Mouse (Mus musculus) brain, embryonic 18.5 days (tissue): Measurements from ENCODE around the gene Foxc1.

Experiments used
- DNase-seq: peaks from one replicate; pipeline ENCODE4 v3.0.0-alpha.2; 2012; ENCODE audit warnings: low read depth, low spot score

Gene Foxc1

DNA sequence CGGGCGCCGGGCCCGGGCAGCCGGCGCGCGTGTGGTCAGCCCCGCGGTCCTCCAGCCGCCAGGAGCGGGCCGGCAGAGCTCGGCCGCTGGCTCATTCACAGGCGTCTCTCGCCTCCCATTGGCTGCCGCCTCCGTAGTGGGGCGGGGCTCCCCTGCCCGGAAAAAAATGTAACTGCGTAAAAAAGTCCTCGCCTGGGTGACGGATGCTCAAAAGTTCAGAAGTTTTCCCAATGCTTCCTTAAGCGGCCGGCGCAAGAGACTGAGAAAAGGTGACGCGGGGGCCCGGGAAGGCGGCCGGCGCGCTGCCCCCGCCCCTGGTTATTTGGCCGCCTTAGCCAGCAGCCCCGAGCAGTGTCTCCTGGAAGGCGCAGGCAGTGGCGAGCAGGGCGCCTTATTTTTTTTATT lies at the start of gene Foxc1:
TSS of gene Foxc1 (plus strand) at position 206 of the 405 bp plus-strand sequence.
- DNase-seq: no peak

DNA sequence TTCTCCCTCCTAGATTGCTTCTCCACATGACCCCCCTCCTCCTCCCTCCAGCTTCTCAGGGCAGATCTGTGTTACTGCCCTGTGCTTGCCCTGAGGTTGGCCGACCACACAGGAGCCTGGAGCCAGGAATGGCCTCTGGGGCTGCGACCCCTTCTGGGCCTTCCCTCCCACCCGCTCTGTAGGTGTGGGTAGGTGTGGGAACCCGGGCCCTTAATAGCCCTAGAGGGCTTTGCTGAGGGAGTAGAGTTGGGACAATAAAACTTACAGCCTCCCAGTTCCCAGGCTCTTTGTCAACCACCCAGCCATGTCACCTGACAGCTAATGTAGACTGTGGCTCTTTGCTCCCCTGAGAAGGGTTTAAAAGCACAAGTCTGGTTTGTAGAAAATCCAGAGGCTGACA lies 46.0 kb upstream of the Foxc1 start:
- no peak for DNase-seq

DNA sequence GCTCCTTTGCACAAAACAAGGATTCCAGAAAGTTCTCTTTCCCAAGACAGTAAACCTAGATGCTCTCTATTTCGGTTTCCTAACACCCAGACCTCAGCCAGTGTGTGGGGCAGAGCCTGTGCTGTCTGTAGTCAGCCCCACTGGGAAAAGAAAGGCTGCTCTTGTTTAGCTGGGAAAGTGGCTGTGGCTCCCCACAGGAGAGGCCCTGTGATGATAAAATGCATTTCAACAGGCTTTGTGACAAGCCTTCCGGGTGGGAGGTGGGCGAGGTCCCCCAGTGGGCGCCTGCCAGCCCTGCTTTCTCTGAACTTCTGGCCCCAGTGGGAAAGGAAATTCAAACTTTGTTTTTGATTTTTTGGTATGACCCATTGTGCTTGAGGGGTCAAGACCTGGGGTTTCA lies 45.4 kb upstream of the Foxc1 start:
- no peak for DNase-seq

DNA sequence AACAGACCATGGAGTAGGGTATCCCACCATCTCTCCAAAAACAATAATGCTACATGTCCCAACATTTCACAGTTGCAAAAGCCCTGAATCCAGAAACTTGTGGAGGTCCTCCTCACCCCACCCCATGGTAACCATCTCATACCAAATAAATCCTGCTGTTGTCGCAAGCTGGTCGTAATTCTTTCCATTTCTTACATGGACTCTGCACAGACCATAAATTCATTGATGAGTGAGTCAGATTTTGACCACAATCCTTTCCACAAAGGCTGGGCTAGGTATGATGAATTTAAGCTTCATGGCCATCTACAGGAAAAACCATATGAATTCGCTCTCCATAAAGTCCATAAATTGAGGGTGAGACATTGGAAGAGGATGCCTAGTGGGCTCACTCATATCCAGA lies 42.0 kb upstream of the Foxc1 start:
- no peak for DNase-seq

DNA sequence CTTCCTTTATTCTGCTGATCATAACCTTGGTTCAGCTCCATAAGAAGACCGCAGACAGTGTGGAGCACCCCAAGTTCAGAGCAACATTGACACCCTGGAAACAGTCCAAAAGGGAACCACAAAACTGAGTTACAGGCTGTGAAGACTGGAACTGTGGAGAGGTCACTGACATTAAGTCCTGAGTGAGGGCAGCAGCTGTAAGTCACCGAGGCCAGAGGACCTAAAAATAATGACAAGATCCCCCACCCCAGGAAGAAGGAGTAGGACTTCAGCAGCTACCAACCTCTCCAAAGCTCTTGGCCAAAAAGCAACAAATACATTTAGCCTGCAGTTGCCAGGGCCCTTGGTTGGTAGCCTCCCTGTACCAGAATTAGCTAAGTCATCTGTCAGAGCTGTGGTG lies 40.9 kb upstream of the Foxc1 start:
- no peak for DNase-seq

DNA sequence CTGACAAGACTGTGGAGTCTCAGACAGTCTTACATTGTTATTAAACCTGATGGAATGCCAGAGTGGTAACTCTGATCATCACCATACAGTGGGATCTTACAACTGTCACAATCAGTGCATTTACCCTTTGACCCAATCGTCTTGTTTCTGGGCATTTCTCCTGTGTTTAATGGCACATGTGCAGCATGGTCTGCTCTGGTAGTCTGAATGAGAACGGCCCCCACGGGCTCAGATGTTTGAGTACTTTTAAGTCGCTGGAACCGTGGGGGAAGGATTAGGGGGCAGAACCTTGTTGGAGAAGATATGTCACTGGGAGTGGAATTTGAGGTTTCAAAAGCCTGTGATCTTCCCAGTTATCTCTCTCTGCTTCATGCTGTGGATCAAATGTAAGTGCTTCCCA lies 33.6 kb upstream of the Foxc1 start:
- no peak for DNase-seq

DNA sequence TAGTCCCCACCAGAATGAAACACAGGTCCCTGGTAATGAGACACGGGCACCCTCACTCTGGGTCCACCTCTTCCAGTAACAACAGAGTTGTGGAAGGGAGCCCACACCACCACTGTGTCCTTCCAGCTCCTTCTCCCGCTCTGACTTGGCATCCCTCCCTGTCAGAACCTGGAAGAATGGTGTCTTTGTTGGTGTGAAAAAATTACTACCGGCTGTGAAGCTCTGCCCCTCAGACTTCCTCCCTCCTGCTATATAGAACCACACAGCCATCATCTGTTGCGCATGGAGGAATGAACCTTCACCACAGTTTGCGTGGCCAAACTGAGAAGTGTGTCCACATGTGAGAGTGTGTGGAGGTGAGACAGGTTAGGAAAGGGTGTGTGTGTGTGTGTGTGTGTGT lies 30.7 kb upstream of the Foxc1 start:
- no peak for DNase-seq

DNA sequence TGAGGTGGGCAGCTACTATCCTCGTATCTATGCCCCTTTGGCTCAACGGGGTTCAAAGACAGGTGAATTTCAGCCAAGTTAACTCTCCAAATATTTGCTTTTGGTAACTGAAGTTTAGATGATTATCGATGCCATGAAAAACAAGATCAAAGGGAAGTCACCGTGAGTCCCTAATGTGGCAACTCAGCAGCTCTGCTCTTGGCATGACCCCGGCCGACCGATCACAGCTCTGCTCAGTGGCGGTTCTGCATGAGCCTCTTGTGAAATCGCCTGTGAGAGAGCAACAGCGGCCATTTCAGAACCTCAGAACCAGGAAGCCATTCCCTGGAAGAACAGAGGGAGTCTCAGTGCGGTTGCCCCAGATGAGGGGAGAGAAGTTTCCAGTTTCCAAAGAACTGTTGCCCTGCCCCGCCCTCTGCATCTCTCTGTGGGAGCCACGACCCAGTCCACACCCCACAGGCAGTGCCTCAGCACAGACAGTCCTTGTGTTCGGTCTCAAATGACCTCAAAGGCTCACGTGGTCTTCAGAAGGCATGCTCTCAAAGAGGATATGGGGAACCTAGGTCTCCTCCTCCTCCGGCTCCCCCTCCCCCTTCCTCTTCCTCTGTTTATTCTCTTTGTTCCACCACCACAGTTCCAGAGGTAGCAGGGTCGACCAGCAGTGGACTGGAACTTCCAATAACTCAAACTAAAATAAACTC lies 27.0 kb upstream of the Foxc1 start:
- no peak for DNase-seq

DNA sequence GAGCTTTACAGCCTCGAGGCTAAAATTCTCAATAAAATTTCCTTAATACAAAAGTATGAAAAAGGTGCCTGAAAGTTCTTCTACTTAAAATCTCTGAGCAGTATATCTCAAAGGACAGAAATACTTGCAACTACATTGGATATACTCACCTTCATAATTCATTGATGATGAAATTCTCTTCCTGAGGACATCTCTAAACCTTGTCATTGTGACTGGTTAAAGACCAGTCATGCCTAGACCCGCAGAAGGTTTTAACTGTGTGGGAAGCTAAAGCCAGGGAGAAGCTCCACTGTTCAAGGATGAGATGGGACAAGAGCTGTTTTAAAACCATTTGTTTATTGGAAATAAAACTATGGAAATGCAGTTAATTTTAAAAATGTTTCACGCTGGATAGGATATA lies 26.1 kb upstream of the Foxc1 start:
- DNase-seq: no peak

DNA sequence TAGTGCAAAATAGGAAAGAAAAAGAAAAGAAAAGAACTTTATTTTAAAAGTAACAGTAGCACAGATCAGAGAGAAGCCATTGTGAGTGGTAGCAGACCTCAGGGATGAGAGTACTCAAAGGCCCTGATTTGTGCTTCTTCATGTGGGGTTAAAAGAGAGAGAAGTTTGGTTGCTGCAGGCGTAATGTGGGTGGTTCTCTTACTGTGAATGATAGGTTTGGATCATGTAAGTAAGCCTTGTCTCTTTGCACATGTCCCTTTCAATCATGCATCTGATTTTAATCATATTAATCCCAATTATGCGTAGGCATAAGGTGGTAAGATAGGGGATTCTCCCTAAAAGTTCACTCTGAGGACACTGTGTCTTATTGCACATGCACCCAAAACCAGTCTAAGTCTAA lies 24.4 kb upstream of the Foxc1 start:
- DNase-seq: no peak

DNA sequence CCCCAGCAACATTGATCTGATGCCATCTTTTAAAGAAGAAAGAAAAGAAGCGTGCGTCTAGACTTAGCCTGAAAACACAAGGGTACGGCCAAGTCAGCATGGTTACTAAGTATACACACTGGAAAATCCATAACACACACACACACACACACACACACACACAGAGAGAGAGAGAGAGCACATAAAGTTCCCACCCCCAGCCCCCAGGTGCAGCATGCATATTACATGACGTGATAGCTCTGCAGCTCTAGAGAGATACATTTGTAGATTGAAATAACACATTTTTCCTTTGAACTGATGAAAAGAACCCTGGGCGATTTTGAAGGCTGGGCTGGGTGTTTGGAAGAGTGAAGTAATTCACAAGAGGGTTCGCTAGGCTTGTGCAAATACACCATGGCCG lies 21.7 kb upstream of the Foxc1 start:
- no peak for DNase-seq

DNA sequence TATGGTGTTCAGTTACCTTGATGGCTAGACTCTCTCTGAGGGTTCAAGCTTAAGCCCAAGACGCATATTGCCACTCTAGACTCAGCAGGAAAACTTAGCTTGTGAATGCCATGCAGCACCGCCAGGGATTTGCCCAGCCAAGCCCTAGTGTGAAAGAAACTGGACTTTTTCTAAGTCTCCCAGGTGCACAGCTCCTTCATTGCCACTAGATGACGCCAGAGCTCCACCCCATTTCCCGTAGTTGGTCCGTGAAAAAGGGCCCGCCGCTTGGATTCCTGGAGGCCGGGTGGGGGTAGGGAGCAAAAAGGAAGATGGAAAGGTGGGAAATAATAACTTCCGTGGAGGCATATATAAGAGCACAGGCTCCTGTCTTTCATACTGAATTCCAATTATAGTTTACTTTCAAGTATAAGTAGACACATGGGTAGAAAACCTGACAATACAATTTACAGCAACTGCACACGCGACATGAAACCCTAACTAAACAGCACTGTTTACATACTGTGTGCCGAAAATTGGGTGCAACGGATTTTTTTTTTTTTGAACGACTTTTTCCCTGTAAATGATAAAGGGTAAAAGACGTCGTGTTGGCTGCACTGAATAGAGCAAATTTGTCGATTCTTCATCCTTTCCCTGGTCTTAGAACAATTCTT lies 13.8 kb upstream of the Foxc1 start:
- no peak for DNase-seq

DNA sequence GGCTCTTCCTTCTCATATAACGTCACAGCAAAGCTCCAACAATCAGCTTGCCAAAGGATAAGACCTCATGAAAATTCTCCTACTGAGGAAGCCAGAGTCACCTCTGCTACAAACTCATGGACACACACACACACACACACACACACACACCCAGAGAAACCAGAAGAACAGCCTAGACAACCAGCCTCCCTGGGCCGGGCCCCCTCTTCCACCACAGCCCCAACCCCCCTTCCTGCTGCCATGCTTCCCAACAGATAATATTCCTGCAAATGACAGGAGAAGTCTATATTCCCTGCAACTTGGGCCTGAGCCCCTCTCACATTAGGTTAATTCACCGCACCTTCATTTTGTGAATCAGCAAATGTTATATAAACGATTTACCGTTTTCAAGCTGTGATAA lies 13.3 kb upstream of the Foxc1 start:
- no peak for DNase-seq

DNA sequence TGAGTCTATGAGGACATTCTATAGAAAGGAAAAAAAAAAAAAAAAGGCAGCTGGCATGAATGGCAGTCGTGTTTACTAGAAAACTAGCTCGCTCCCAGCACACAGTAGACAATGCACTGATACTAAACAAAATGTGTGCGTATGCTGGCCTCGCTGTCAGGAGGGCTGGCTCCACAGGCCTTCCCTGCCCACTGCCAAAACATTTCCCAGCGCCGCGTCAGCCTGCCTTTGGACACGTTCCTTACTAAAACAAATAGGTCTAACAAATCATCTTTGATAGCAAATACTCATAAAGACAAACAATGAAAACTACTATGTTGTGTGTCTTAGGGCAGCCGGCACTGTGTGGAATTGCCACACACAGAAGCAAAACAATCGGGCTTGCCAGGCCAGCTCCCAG lies 9.1 kb upstream of the Foxc1 start:
- no peak for DNase-seq

DNA sequence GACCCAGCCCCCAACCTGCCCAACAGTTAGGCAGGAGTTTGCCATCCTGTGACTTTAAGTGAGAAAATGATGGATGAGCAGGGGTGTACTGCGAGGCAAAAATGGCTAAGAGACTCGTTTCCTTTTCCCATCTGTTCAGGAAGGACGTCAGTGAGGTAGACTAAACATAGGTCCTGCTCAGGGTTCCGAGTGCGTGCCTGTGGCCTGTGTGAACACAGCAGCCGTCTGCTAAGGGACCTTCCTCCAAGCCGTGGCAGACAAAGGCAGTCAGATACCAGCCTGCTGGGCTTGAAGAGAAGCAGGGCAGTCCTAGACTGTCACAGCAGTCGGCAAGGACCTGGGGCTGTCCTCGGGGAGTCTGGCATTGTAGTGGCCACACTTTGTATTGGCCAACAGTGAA lies 8.4 kb upstream of the Foxc1 start:
- DNase-seq: no peak

DNA sequence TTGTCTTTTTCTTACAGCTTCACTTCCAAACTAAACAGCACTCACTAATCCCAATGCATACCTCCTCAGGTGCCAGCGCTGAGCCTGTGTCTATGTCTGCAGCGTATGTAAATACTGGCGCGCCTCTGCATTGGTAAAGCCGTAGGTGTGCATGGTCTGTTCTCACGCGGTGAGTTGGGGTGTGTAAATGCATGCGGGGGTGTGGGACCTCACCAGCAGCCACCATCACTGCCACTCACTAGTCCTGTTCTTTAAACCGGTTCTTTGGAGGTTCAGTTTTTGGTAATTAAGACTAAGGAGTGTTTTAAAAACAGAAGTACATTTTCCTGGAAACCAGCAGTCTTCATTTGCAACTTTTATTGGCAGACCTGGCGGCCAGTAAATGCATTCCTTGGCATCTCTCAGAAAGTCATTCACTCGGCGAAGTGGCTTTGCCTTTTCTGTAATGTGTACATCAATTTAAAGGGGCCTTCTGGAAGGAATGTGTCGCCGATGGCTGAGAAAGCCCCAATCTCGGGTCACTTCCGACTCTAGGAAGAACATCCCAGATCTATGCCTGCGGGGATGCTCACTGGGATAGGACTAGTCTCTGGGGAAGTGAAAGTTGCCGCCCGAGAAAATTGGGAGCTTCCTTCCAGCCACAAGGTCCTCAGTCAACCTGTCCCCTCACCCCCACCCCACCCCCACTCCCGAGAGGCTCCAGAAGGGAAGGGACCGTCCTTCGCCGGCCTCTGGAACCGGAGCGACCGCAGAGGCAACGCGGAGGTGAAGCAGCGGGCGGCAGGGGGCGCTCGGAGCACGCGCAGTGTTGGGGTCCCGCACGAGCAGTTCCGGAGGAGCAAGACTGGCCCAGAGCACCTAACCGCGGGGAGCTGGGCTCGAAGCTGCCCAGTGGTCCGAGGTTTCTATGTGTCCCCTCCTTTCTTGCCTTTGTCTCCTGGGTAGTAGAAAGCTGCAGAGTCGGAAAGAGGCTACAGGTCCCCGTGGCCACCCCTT lies 5.6 kb upstream of the Foxc1 start:
- no peak for DNase-seq

DNA sequence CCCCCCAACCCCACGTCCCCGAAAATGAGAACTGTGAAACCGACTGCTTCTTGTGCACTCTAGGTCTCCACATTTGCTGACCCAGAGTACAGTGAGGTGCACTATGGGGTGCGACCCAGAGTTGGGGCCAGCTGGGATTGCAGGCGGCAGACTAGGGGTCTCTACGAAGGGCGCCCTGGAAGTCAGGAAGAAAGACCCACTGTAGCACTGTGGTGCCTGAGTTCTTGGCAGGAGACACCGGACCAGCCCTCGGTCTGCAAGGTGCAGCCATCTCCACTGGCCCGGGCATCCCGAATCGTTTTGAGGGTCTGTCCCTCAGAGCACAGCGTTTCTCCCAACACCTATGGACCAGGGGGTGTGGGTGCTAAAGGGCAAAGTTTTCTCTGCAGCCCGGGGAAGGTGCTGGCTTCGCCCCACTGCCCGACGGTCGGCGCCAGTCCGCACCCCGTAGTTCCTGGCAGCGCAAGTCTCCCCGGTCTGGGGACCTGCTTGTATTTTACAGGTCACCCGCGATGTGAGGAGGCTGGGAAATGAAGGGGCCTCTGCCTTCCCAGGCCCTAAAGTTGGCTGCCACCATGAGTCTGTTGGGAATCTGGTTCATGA lies 4.6 kb upstream of the Foxc1 start:
- no peak for DNase-seq

DNA sequence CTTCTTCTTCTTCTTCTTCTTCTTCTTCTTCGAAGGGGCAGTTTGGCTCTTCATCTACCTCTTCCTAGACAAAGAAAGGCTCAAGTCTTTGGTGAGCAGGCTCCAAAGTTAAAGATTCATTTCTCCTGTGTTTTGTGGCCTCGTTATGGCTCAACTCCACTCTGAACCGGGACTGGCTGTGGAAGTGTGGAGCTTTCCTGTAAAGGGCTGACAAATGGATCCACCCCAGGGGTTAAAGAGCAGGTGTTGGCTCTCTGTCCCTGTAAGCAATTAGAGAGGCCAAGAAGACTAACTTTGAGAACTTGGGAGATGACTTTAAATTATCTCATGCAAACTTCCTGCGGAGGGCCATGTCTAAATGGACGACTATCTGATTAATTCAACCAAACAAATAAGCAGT lies 4.0 kb upstream of the Foxc1 start:
- DNase-seq: no peak

DNA sequence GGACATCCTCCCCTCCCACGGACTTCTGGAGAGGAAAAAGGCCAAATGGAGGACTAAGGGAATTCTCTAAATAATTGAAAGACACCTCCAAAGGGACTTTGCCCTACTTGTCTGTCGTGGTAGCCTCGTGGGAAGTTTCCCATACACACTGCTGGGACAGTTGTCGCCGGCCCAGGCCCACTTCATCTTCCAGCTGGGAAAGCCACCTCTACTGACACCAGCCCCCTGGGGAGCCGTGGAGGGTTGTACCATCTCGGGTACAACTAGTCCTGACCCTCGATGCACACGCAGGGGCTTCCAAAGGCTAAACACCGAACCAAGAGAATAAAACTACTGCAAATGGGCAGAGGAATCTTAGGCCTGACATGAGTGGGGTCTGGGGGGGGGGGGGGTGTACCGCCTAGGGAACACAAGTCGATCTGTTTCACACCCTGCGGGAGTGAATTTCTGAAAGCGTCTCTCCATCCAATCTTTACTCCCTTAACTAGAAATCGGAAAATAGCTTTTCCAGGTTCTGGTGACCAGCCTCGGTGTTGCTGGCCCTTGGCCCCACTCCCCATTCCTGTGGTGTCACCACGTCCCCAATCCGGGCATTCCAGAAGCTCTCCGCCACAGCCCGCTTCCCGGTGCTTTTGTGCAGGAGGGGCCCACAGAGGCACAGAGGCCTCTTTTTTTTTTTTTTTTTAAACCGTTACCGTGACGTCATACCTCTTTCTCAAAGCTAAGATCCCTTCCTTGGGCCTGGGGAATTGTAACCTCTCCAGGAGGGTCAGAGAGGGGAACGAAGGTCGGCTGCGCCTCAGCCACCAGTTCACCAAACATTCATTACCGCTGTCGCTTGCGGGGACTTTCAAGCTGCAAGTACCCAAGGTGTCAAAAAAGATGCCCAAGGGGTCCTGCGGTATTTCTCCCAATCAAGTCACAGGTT lies 3.0 kb upstream of the Foxc1 start:
- DNase-seq: no peak

DNA sequence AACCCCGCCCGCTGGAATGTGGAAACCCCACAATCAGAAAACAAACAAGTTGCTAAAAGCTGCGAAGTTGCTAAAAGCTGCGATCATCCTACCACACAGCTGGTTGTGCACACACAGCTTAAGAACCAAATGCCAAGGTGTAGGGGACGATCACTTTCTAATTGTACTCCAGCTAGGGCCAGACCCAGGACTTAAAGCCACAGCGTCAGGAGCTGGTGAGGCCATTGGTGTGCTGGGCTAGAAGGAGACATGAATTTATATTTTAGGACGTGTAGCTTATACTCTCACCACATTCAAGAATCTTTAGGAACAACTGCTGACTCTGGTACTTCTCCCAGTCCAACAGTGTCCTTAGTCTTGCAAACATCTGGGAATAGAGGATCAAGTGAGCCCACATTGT lies 1.9 kb upstream of the Foxc1 start:
- DNase-seq: no peak

DNA sequence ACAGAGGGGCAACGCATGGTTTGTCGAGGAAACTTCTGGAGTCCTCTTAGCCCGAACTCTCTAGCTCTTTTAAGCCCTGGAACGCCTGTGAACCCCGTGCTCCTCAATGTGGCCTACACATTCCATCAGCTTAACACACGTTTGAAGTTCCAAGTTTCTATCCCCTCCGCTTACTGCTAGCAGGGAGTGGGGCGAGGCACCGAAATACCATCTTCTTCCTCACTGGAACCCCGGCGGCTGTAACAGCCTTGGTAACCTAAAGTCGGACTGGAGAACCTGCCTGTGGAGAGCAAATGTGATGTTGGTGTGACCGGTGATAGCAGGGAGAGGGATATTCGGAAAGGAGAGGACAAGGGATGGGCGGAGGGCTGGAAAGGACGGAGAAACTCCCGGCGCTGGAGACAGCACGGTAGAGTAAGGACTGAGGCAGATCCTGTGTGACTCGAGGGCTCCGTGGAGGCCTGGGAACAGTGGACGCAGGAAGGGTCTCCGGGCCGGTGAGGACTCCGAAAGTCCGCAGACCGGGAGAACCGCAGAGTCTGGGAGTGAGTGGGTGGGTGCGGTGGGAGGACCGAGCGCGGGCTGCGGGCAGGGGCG lies 504 bp upstream of the Foxc1 start:
- no peak for DNase-seq
